Mouse (Mus musculus) testis, adult 2 months (tissue): ENCODE measurements around the gene Mia2.

Experiments
- CTCF ChIP-seq: fragments of 200-500 bp; IDR thresholded peaks from 2 replicates; pipeline ENCODE4 v1.5.1; 2012; ENCODE audit warnings: low read depth, mild to moderate bottlenecking, inconsistent platforms, low read length, moderate library complexity; ENCODE audit not compliant: control insufficient read depth, insufficient read depth, insufficient replicate concordance
- POLR2A ChIP-seq: fragments of 200-500 bp; IDR thresholded peaks from 2 replicates; pipeline ENCODE4 v1.6.1; 2012; ENCODE audit warnings: low read depth, mild to moderate bottlenecking, inconsistent platforms, low read length, moderate library complexity; ENCODE audit not compliant: control insufficient read depth

- no peak for TF ChIP-seq CTCF
- no peak for TF ChIP-seq POLR2A
These were observed 11.2 kb upstream of the Mia2 start for GRCm38 (mm10) chr12:59084446-59084845.
